Mouse (Mus musculus) stomach, postnatal 0 days (tissue): ENCODE measurements around the gene Rprd1b. TPM values are rescaled to one million over a fixed set of nuclear protein-coding genes. Genes with fewer than 3 reads are reported as not detected.

Experiments used
- ATAC-seq: fragments of 200-750 bp; cut with Nextera tagmentation; 2 replicates; pipeline ENCODE4 v1.8.0; 2017; ENCODE audit not compliant: low FRiP score, low TSS enrichment
- DNase-seq: peaks from one replicate; pipeline ENCODE4 v3.0.0-alpha.2; 2016; ENCODE audit warnings: low spot score
- H3K27ac ChIP-seq: fragments of 300-500 bp; sonication (generic); replicated peaks from 2 replicates; pipeline ENCODE4 v1.5.1; 2014; ENCODE audit warnings: mild to moderate bottlenecking, control low read depth
- H3K27me3 ChIP-seq: fragments of 300-500 bp; sonication (generic); 2 replicates; pipeline ENCODE4 v1.6.1; 2014; ENCODE audit warnings: low read length; ENCODE audit not compliant: control insufficient read depth, insufficient read depth
- H3K36me3 ChIP-seq: fragments of 300-500 bp; sonication (generic); 2 replicates; pipeline ENCODE4 v1.6.1; 2014; ENCODE audit warnings: low read length, mixed read lengths; ENCODE audit not compliant: control insufficient read depth, insufficient read depth
- H3K4me1 ChIP-seq: fragments of 300-500 bp; sonication (generic); replicated peaks from 2 replicates; pipeline ENCODE4 v1.6.1; 2014; ENCODE audit warnings: antibody characterized with exemption; ENCODE audit not compliant: control insufficient read depth, insufficient read depth
- H3K4me2 ChIP-seq: fragments of 300-500 bp; sonication (generic); replicated peaks from 2 replicates; pipeline ENCODE4 v1.6.1; 2014; ENCODE audit warnings: low read depth, mild to moderate bottlenecking, control low read depth, moderate library complexity
- H3K4me3 ChIP-seq: fragments of 300-500 bp; sonication (generic); 2 replicates; pipeline ENCODE4 v1.5.1; 2014; ENCODE audit warnings: low read depth, low read length, control low read depth
- H3K9ac ChIP-seq: fragments of 300-500 bp; sonication (generic); 2 replicates; pipeline ENCODE4 v1.6.1; 2014; ENCODE audit warnings: mild to moderate bottlenecking, low read length, control low read depth, mixed read lengths
- H3K9me3 ChIP-seq: fragments of 300-500 bp; sonication (generic); 2 replicates; pipeline ENCODE4 v1.6.1; 2016; ENCODE audit warnings: low read length; ENCODE audit not compliant: control insufficient read depth
- CTCF ChIP-seq: IDR thresholded peaks from 2 replicates; pipeline ENCODE4 v1.5.1; 2016; ENCODE audit warnings: antibody characterized with exemption, low read depth, mild to moderate bottlenecking, moderate library complexity
- EP300 ChIP-seq: optimal IDR thresholded peaks from 2 replicates; pipeline ENCODE3; 2016; ENCODE audit warnings: antibody characterized with exemption
- WGBS: fragments of 180-500 bp; shearing (Covaris S2); extraction: QIAGEN DNeasy Blood & Tissue Kit; methylation state at CpG from one replicate; pipeline ENCODE4 v1.1.7; 2014; 5-methylcytosine and 5-hydroxymethylcytosine counted together
- polyA plus RNA-seq: library from polyadenylated mRNA; unstranded; fragments of >200 nt; fragmentation: Nextera tagmentation; extraction: Ambion mirVana; gene quantifications from 2 replicates; pipeline ENCODE4 v1.2.1, GENCODE M21; 2015

Rprd1b gene
- polyA plus RNA-seq, 1 experiment from 2014 or later, result 20.3 TPM

GRCm38 (mm10) chr2:158167496-158168205 is 139.4 kb downstream of the Rprd1b start:
- Histone ChIP-seq H3K9ac (no peak overlapping the region), H3K4me3 (no peak overlapping the region), H3K9me3 (no peaks in the 10 kb centered on the region), H3K36me3 (no peaks in the 10 kb centered on the region), H3K4me1 (no peaks in the 10 kb centered on the region; the same call in 1 of the 2 replicates), H3K4me2 (no peak overlapping the region), H3K27ac (no peak overlapping the region; the same call in 1 of the 2 replicates), H3K27me3 (no peaks in the 10 kb centered on the region)
- no peak for ATAC-seq
- 46% methylated on average over 9 of the region's 9 CpGs for WGBS
- no peak for TF ChIP-seq CTCF
- TF ChIP-seq EP300, result no peak
- no peak for DNase-seq

- Histone ChIP-seq H3K27ac (0 out of 2 replicates have a peak overlapping the region, but pooled peaks have one; percentile 18), H3K9me3 (no peaks in the 10 kb centered on the region), H3K4me3 (no peak overlapping the region), H3K4me2 (no peak overlapping the region), H3K27me3 (no peaks in the 10 kb centered on the region), H3K36me3 (no peaks in the 10 kb centered on the region), H3K9ac (no peak overlapping the region), H3K4me1 (no peaks in the 10 kb centered on the region; the same call in 1 of the 2 replicates)
- DNase-seq, result no peak
- WGBS, result 39% methylated on average over 8 of the region's 8 CpGs
- TF ChIP-seq CTCF, result no peak
- no peak for TF ChIP-seq EP300
- peak; percentile 74; the same call in 1 of the 2 replicates for ATAC-seq
Measured at GRCm38 (mm10) chr2:158168741-158169211, 140.5 kb downstream of the Rprd1b start.

DNA sequence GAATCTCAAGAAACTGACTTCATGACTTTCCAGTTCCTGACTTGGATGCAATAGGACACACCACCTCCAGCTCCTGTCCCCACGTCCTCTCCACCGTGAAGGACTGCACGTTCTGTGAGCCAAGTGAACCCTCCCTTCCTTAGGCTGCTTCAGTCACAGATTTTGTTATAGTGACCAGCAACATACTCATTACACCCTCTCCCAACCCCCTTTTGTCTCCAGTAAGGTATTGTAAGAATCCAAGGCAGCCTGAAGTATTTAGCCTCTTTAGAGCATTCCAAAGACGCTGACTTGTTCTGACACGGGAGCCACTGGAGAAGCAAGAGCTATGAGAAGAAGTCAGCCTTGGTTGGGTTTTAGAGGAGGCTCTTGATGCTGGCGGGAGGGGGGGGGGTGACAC is 141.1 kb downstream of the Rprd1b start:
- 62% methylated on average over 6 of the region's 6 CpGs for WGBS
- no peak overlapping the region for H3K9ac ChIP-seq
- H3K4me3 ChIP-seq, result no peak overlapping the region
- TF ChIP-seq EP300 (no peak), CTCF (no peak)
- no peak for ATAC-seq
- no peaks in the 10 kb centered on the region for H3K9me3 ChIP-seq
- no peak overlapping the region for H3K4me2 ChIP-seq
- H3K27ac ChIP-seq, result no peak overlapping the region; the same call in 1 of the 2 replicates
- no peaks in the 10 kb centered on the region; the same call in 1 of the 2 replicates for H3K4me1 ChIP-seq
- H3K27me3 ChIP-seq, result no peaks in the 10 kb centered on the region
- no peak for DNase-seq
- H3K36me3 ChIP-seq, result no peaks in the 10 kb centered on the region

- 85% methylated on average over 7 of the region's 7 CpGs for WGBS
- no peak for ATAC-seq
- Histone ChIP-seq H3K27ac (no peak overlapping the region), H3K4me3 (no peak overlapping the region), H3K4me1 (no peaks in the 10 kb centered on the region; the same call in 1 of the 2 replicates), H3K27me3 (no peaks in the 10 kb centered on the region), H3K9me3 (no peaks in the 10 kb centered on the region), H3K36me3 (no peaks in the 10 kb centered on the region), H3K9ac (no peak overlapping the region), H3K4me2 (no peak overlapping the region)
- TF ChIP-seq EP300, result no peak
- TF ChIP-seq CTCF, result no peak
- DNase-seq, result no peak
Measured at GRCm38 (mm10) chr2:158169771-158170170, 141.5 kb downstream of the Rprd1b start.

GRCm38 (mm10) chr2:158170394-158170793 is 142.1 kb downstream of the Rprd1b start:
- H3K36me3 ChIP-seq, result no peaks in the 10 kb centered on the region
- no peaks in the 10 kb centered on the region for H3K9me3 ChIP-seq
- 83% methylated on average over 2 of the region's 2 CpGs for WGBS
- H3K27ac ChIP-seq, result no peak overlapping the region
- H3K4me3 ChIP-seq, result no peak overlapping the region
- no peaks in the 10 kb centered on the region; the same call in 1 of the 2 replicates for H3K4me1 ChIP-seq
- H3K9ac ChIP-seq, result no peak overlapping the region
- no peak for ATAC-seq
- DNase-seq, result no peak
- H3K27me3 ChIP-seq, result no peaks in the 10 kb centered on the region
- no peak overlapping the region for H3K4me2 ChIP-seq
- TF ChIP-seq CTCF, result no peak
- no peak for TF ChIP-seq EP300

DNA sequence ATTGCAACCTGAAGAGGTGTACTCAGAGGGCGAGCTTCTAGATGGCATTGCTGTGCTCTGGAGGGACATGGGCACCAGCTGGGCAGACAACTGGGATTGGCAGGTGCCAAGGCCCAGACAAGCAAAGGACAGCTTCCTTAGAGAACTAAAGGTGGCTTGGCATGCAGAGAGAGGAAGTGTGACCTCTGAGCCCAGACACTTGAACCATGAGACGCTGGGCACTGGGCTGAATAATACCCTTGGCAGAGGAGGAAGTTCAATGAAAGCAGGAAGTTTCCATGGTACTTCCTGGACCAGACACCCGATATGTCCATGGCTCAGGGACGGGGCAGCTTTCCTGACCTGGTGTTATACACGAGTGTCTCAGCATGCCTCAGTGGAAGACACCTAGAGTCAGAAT is 146.1 kb downstream of the Rprd1b start:
- no peak for TF ChIP-seq CTCF
- TF ChIP-seq EP300, result no peak

More for the DNA sequence above, 146.1 kb downstream of the Rprd1b start:
- DNase-seq (no peak), ATAC-seq (no peak)
- Histone ChIP-seq H3K9ac (no peak overlapping the region), H3K9me3 (no peaks in the 10 kb centered on the region), H3K27me3 (no peaks in the 10 kb centered on the region), H3K36me3 (no peaks in the 10 kb centered on the region), H3K27ac (no peak overlapping the region), H3K4me1 (no peaks in the 10 kb centered on the region), H3K4me3 (no peak overlapping the region), H3K4me2 (no peak overlapping the region)
- 72% methylated on average over 5 of the region's 5 CpGs for WGBS
